Mouse (Mus musculus): ENCODE data around the gene Aatf. TPM values are rescaled to one million over a fixed set of nuclear protein-coding genes. Genes with fewer than 3 reads are reported as not detected.

The Aatf gene
- polyA plus RNA-seq, 1 experiment from 2014 or later: 63.6 TPM

- ATAC-seq: peak; percentile 90
- WGBS: 82% methylated on average over 4 of the region's 4 CpGs
- no peaks in the 10 kb centered on the region for H3K9me3 ChIP-seq (ENCODE audit: control insufficient read depth, low read length)
Measured at GRCm38 (mm10) chr11:84373122-84373521, 140.2 kb downstream of the Aatf start.

More at GRCm38 (mm10) chr11:84373122-84373521, 140.2 kb downstream of the Aatf start:
- H3K27ac ChIP-seq (ENCODE audit: low read length): no peak overlapping the region; the same call in 1 of the 2 replicates
- no peak overlapping the region for H3K4me3 ChIP-seq (ENCODE audit: low read length)
- no peaks in the 10 kb centered on the region for H3K27me3 ChIP-seq (replicated peaks; ENCODE audit: control insufficient read depth, insufficient read depth, low read length)
- 0 out of 2 replicates have a peak, but pooled peaks cover 2% of the 10 kb centered on the region for H3K36me3 ChIP-seq (ENCODE audit: control insufficient read depth, insufficient read depth, low read length)
- no peak overlapping the region for H3K4me2 ChIP-seq (ENCODE audit: low read depth, low read length)
- H3K9ac ChIP-seq (ENCODE audit: low read depth, low read length): no peak overlapping the region
- H3K4me1 ChIP-seq (ENCODE audit: control insufficient read depth, insufficient read depth, low read length): no peaks in the 10 kb centered on the region

Other genes starting within 250 kb of the Aatf start
- gene Lhx1, start 12.0 kb upstream of the Aatf start, polyA plus RNA-seq (2015; fragmentation: Nextera tagmentation; extraction: Ambion mirVana): 0.12 and 0.18 TPM in 2 replicates